Mouse (Mus musculus): ENCODE measurements around the gene Akr7a5. TPM values are rescaled to one million over a fixed set of nuclear protein-coding genes. Genes with fewer than 3 reads are reported as not detected.

Gene Akr7a5
- polyA plus RNA-seq, 1 experiment from 2014 or later = 226 TPM

GRCm38 (mm10) chr4:139281791-139282345, 28.7 kb upstream of the Akr7a5 start:
- H3K27ac ChIP-seq (ENCODE audit: low read depth, low read length) = no peak overlapping the region

GRCm38 (mm10) chr4:139282955-139283417, 27.6 kb upstream of the Akr7a5 start:
- no peaks in the 10 kb centered on the region for H3K27me3 ChIP-seq (replicated peaks; ENCODE audit: control insufficient read depth, insufficient read depth, low read length)
- no peak overlapping the region for H3K4me3 ChIP-seq (ENCODE audit: low read depth, low read length)
- H3K4me1 ChIP-seq (replicated peaks; ENCODE audit: control insufficient read depth, insufficient read depth, low read length) = no peaks in the 10 kb centered on the region
- H3K36me3 ChIP-seq (ENCODE audit: control insufficient read depth, insufficient read depth) = peaks cover 79% of the 10 kb centered on the region
- no peaks in the 10 kb centered on the region for H3K9me3 ChIP-seq (ENCODE audit: control insufficient read depth)
- no peak for TF ChIP-seq CTCF (IDR thresholded peaks at IDR 0.05; ENCODE audit: low read depth)
- H3K27ac ChIP-seq (ENCODE audit: low read depth, low read length) = no peak overlapping the region
- H3K4me2 ChIP-seq (replicated peaks; ENCODE audit: low read depth) = no peak overlapping the region
- ATAC-seq = no peak
- 51% methylated on average over 6 of the region's 6 CpGs for WGBS
- no peak overlapping the region for H3K9ac ChIP-seq (ENCODE audit: low read depth, low read length)

More at GRCm38 (mm10) chr4:139281791-139282345, 28.7 kb upstream of the Akr7a5 start:
- WGBS = 87% methylated on average over 16 of the region's 16 CpGs
- no peaks in the 10 kb centered on the region for H3K4me1 ChIP-seq (replicated peaks; ENCODE audit: control insufficient read depth, insufficient read depth, low read length)
- H3K9ac ChIP-seq (ENCODE audit: low read depth, low read length) = no peak overlapping the region
- TF ChIP-seq CTCF (IDR thresholded peaks at IDR 0.05; ENCODE audit: low read depth) = no peak
- no peak overlapping the region for H3K4me3 ChIP-seq (ENCODE audit: low read depth, low read length)
- no peaks in the 10 kb centered on the region for H3K27me3 ChIP-seq (replicated peaks; ENCODE audit: control insufficient read depth, insufficient read depth, low read length)
- no peaks in the 10 kb centered on the region for H3K9me3 ChIP-seq (ENCODE audit: control insufficient read depth)
- peaks cover 68% of the 10 kb centered on the region for H3K36me3 ChIP-seq (ENCODE audit: control insufficient read depth, insufficient read depth)
- no peak for ATAC-seq
- H3K4me2 ChIP-seq (replicated peaks; ENCODE audit: low read depth) = no peak overlapping the region

- no peak for ATAC-seq
- Histone ChIP-seq H3K4me3 (ENCODE audit: low read depth, low read length) (no peak overlapping the region), H3K4me1 (replicated peaks; ENCODE audit: control insufficient read depth, insufficient read depth, low read length) (no peaks in the 10 kb centered on the region), H3K27me3 (replicated peaks; ENCODE audit: control insufficient read depth, insufficient read depth, low read length) (no peaks in the 10 kb centered on the region), H3K27ac (ENCODE audit: low read depth, low read length) (no peak overlapping the region), H3K9ac (ENCODE audit: low read depth, low read length) (no peak overlapping the region), H3K4me2 (replicated peaks; ENCODE audit: low read depth) (no peak overlapping the region), H3K36me3 (ENCODE audit: control insufficient read depth, insufficient read depth) (peaks cover 92% of the 10 kb centered on the region), H3K9me3 (ENCODE audit: control insufficient read depth) (no peaks in the 10 kb centered on the region)
- WGBS = 83% methylated on average over 15 of the region's 15 CpGs
- no peak for TF ChIP-seq CTCF (IDR thresholded peaks at IDR 0.05; ENCODE audit: low read depth)
These were observed 25.7 kb upstream of the Akr7a5 start for GRCm38 (mm10) chr4:139284877-139285276.

GRCm38 (mm10) chr4:139286234-139286633, 24.3 kb upstream of the Akr7a5 start:
- ATAC-seq = no peak
- no peak overlapping the region for H3K9ac ChIP-seq (ENCODE audit: low read depth, low read length)
- 77% methylated on average over 5 of the region's 5 CpGs for WGBS

GRCm38 (mm10) chr4:139287122-139287863, 23.3 kb upstream of the Akr7a5 start:
- H3K4me2 ChIP-seq (replicated peaks; ENCODE audit: low read depth) = no peak overlapping the region
- H3K4me1 ChIP-seq (replicated peaks; ENCODE audit: control insufficient read depth, insufficient read depth, low read length) = no peaks in the 10 kb centered on the region
- H3K4me3 ChIP-seq (ENCODE audit: low read depth, low read length) = no peak overlapping the region
- peak; percentile 96 for TF ChIP-seq CTCF (IDR thresholded peaks at IDR 0.05; ENCODE audit: low read depth)
- H3K36me3 ChIP-seq (ENCODE audit: control insufficient read depth, insufficient read depth) = peaks cover 90% of the 10 kb centered on the region
- H3K9ac ChIP-seq (ENCODE audit: low read depth, low read length) = no peak overlapping the region
- no peak overlapping the region for H3K27ac ChIP-seq (ENCODE audit: low read depth, low read length)
- 81% methylated on average over 18 of the region's 18 CpGs for WGBS
- ATAC-seq = 0 out of 2 replicates have a peak, but pooled peaks have one; percentile 21
- no peaks in the 10 kb centered on the region for H3K27me3 ChIP-seq (replicated peaks; ENCODE audit: control insufficient read depth, insufficient read depth, low read length)
- H3K9me3 ChIP-seq (ENCODE audit: control insufficient read depth) = no peaks in the 10 kb centered on the region

More at GRCm38 (mm10) chr4:139286234-139286633, 24.3 kb upstream of the Akr7a5 start:
- no peak overlapping the region for H3K4me3 ChIP-seq (ENCODE audit: low read depth, low read length)
- peaks cover 92% of the 10 kb centered on the region for H3K36me3 ChIP-seq (ENCODE audit: control insufficient read depth, insufficient read depth)
- TF ChIP-seq CTCF (IDR thresholded peaks at IDR 0.05; ENCODE audit: low read depth) = no peak
- no peaks in the 10 kb centered on the region for H3K27me3 ChIP-seq (replicated peaks; ENCODE audit: control insufficient read depth, insufficient read depth, low read length)
- H3K9me3 ChIP-seq (ENCODE audit: control insufficient read depth) = no peaks in the 10 kb centered on the region
- H3K4me1 ChIP-seq (replicated peaks; ENCODE audit: control insufficient read depth, insufficient read depth, low read length) = no peaks in the 10 kb centered on the region
- no peak overlapping the region for H3K27ac ChIP-seq (ENCODE audit: low read depth, low read length)
- no peak overlapping the region for H3K4me2 ChIP-seq (replicated peaks; ENCODE audit: low read depth)

GRCm38 (mm10) chr4:139289017-139289416, 21.5 kb upstream of the Akr7a5 start:
- peaks cover 80% of the 10 kb centered on the region for H3K36me3 ChIP-seq (ENCODE audit: control insufficient read depth, insufficient read depth)
- no peaks in the 10 kb centered on the region for H3K27me3 ChIP-seq (replicated peaks; ENCODE audit: control insufficient read depth, insufficient read depth, low read length)
- H3K4me2 ChIP-seq (replicated peaks; ENCODE audit: low read depth) = no peak overlapping the region
- H3K9me3 ChIP-seq (ENCODE audit: control insufficient read depth) = no peaks in the 10 kb centered on the region
- 68% methylated on average over 10 of the region's 10 CpGs for WGBS
- peak; percentile 88 for TF ChIP-seq CTCF (IDR thresholded peaks at IDR 0.05; ENCODE audit: low read depth)
- H3K4me1 ChIP-seq (replicated peaks; ENCODE audit: control insufficient read depth, insufficient read depth, low read length) = no peaks in the 10 kb centered on the region
- no peak overlapping the region for H3K9ac ChIP-seq (ENCODE audit: low read depth, low read length)
- peak; percentile 21; the same call in 1 of the 2 replicates for ATAC-seq
- H3K27ac ChIP-seq (ENCODE audit: low read depth, low read length) = no peak overlapping the region
- H3K4me3 ChIP-seq (ENCODE audit: low read depth, low read length) = no peak overlapping the region
